Mouse (Mus musculus): ENCODE measurements around the gene Neu3. TPM values are rescaled to one million over a fixed set of nuclear protein-coding genes. Genes with fewer than 3 reads are reported as not detected.

Neu3 gene
- polyA plus RNA-seq, 1 experiment: 32.1 TPM

DNA sequence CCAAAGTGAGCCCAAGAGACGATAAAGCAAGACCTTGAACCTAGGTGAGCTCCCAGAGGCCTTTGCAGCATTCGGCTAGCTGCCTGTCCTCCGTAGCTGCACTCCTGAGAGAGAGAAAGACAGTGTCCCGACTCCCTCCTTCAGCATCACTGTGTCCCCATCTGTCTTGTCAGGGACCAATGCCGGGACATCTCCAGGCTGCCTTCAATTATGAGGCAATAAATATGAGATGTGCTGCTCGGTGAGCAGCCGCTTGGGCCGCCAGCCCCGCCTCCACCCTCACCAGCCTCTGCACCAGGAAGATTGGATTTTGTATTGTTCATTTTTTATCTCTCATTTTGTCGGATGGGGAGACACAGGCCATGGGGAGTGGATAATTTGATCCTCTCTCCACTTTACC lies 37.4 kb downstream of the Neu3 start:
- Histone ChIP-seq H3K4me3 (ENCODE audit: control insufficient read depth, insufficient read depth, low read length) (no peak overlapping the region), H3K4me1 (replicated peaks; ENCODE audit: control insufficient read depth, insufficient read depth, low read length) (peaks cover 13% of the 10 kb centered on the region), H3K36me3 (ENCODE audit: control insufficient read depth, insufficient read depth, low read length) (no peaks in the 10 kb centered on the region), H3K27me3 (ENCODE audit: control insufficient read depth, insufficient read depth, low read length) (no peaks in the 10 kb centered on the region), H3K27ac (ENCODE audit: control insufficient read depth, insufficient read depth, low read length) (no peak overlapping the region)
- no peak for DNase-seq
- 94% methylated on average over 10 of the region's 10 CpGs for WGBS
- TF ChIP-seq POLR2A (IDR thresholded peaks at IDR 0.05; ENCODE audit: control insufficient read depth, extremely low read depth, insufficient read depth, low read length, poor library complexity) (no peak), CTCF (IDR thresholded peaks at IDR 0.05; ENCODE audit: borderline replicate concordance, control insufficient read depth, extremely low read depth, insufficient read depth, low read length, poor library complexity) (no peak)

DNA sequence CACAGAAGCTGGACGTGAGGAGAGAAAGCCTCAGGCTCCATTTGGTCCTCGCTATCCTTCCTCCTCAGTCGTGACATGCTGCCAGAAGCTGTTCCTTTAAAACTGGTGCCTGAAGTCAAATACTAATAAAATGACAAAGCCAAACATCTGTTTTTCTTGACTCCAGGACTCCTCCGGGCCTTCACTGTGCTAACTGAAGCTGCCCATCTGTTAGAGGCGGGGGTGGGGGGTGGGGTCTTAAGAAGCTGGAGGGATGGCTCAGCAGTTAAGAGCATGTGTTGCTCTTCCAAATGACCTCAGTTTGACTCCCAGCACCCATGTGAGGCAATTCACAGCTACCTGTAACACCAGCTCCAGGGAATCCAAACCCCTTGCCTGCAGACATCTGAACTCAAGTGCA lies 39.7 kb downstream of the Neu3 start:
- Histone ChIP-seq H3K4me3 (ENCODE audit: control insufficient read depth, insufficient read depth, low read length) (no peak overlapping the region), H3K36me3 (ENCODE audit: control insufficient read depth, insufficient read depth, low read length) (no peaks in the 10 kb centered on the region), H3K4me1 (replicated peaks; ENCODE audit: control insufficient read depth, insufficient read depth, low read length) (no peaks in the 10 kb centered on the region), H3K27me3 (ENCODE audit: control insufficient read depth, insufficient read depth, low read length) (no peaks in the 10 kb centered on the region), H3K27ac (ENCODE audit: control insufficient read depth, insufficient read depth, low read length) (no peak overlapping the region)
- no peak for DNase-seq
- no peak for TF ChIP-seq POLR2A (IDR thresholded peaks at IDR 0.05; ENCODE audit: control insufficient read depth, extremely low read depth, insufficient read depth, low read length, poor library complexity)
- TF ChIP-seq CTCF (IDR thresholded peaks at IDR 0.05; ENCODE audit: borderline replicate concordance, control insufficient read depth, extremely low read depth, insufficient read depth, low read length, poor library complexity): no peak
- WGBS: 86% methylated on average over 5 of the region's 5 CpGs

DNA sequence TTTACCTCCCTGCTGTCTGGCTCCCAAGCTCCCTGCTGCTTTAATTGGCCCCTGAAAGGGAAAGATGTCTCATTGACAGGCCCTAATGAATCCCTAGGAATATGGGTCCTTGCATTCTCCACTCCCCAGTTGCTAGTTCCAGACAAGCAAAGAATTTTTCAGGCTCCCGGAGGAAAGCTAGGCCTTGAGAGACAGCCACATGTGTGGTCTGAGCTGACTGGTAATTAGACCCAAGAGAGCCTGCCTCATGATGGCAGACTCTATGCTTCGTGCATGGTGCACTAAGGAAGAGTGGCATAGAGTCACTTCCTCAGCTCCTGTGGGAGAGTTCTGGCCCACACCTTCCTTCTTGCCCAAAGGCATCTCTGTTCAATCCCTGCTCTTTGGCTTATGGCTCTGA lies 40.3 kb downstream of the Neu3 start:
- Histone ChIP-seq H3K4me1 (replicated peaks; ENCODE audit: control insufficient read depth, insufficient read depth, low read length) (no peaks in the 10 kb centered on the region), H3K27me3 (ENCODE audit: control insufficient read depth, insufficient read depth, low read length) (no peaks in the 10 kb centered on the region), H3K27ac (ENCODE audit: control insufficient read depth, insufficient read depth, low read length) (no peak overlapping the region), H3K36me3 (ENCODE audit: control insufficient read depth, insufficient read depth, low read length) (no peaks in the 10 kb centered on the region), H3K4me3 (ENCODE audit: control insufficient read depth, insufficient read depth, low read length) (no peak overlapping the region)
- TF ChIP-seq POLR2A (IDR thresholded peaks at IDR 0.05; ENCODE audit: control insufficient read depth, extremely low read depth, insufficient read depth, low read length, poor library complexity) (no peak), CTCF (IDR thresholded peaks at IDR 0.05; ENCODE audit: borderline replicate concordance, control insufficient read depth, extremely low read depth, insufficient read depth, low read length, poor library complexity) (no peak)
- no peak for DNase-seq
- WGBS: 91% methylated on average over 2 of the region's 2 CpGs

DNA sequence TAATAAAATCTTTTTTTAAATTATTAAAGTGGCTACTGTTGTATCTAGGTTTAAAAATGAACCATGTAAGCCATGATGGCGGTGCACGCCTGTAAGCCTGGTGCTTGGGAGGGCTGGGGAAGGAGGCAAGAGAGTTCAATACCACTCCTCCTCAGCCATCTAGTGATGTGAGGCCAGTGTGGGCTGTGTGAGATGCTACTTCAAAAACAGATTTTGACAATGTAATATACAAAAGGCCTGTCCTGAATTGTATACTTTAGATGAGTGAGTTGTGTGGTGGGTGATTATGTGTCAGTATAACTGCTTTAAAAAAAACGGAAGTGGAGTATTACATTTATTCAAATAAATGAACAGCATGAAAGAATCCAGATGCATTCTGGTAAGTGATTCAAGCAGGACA lies 41.4 kb downstream of the Neu3 start:
- 96% methylated on average over 3 of the region's 3 CpGs for WGBS
- Histone ChIP-seq H3K27me3 (ENCODE audit: control insufficient read depth, insufficient read depth, low read length) (no peaks in the 10 kb centered on the region), H3K4me1 (replicated peaks; ENCODE audit: control insufficient read depth, insufficient read depth, low read length) (no peaks in the 10 kb centered on the region), H3K36me3 (ENCODE audit: control insufficient read depth, insufficient read depth, low read length) (no peaks in the 10 kb centered on the region), H3K4me3 (ENCODE audit: control insufficient read depth, insufficient read depth, low read length) (no peak overlapping the region), H3K27ac (ENCODE audit: control insufficient read depth, insufficient read depth, low read length) (no peak overlapping the region)
- TF ChIP-seq CTCF (IDR thresholded peaks at IDR 0.05; ENCODE audit: borderline replicate concordance, control insufficient read depth, extremely low read depth, insufficient read depth, low read length, poor library complexity) (no peak), POLR2A (IDR thresholded peaks at IDR 0.05; ENCODE audit: control insufficient read depth, extremely low read depth, insufficient read depth, low read length, poor library complexity) (no peak)
- DNase-seq: no peak

DNA sequence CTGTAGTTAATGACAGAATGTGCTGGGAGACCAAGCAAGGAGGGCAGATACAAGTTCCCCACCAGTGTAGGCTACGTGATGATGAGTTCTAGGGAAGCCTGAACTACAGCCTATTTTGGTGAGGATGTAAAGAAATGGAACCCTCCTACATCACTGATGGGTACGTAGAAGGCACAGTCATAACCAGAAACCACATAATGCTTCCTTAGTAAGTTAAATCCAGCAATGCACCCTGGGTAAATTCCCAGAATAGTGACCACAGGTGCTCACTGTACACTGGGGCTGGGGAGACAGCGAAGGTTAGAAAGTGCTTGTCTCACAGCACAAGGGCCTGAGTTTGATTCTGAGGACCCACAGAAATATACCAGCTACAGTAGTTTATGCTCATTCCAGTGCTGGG lies 42.7 kb downstream of the Neu3 start:
- 33% methylated on average over 3 of the region's 3 CpGs for WGBS
- no peak overlapping the region for H3K27ac ChIP-seq (ENCODE audit: control insufficient read depth, insufficient read depth, low read length)

DNA sequence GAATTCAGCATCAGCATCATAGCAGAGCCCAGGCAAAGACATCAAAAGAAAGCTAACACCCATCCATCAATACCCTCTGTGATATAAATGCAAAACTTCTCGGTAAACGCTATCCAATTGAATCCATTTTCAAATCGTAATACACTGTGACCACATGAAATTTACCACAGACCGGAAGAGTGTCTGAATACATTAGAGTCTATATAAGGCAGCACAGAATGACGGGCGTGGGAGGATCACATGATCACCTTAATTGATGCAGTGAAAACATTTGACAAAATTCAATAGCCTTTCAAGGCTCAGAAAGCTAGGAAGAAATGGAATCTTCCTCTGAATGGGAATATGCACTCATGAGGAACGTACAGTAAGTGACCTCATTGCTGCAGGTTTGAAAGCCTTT lies 44.8 kb downstream of the Neu3 start:
- H3K27me3 ChIP-seq (ENCODE audit: control insufficient read depth, insufficient read depth, low read length): no peaks in the 10 kb centered on the region
- no peak overlapping the region for H3K27ac ChIP-seq (ENCODE audit: control insufficient read depth, insufficient read depth, low read length)
- peaks cover 2% of the 10 kb centered on the region; the same call in 1 of the 2 replicates for H3K4me1 ChIP-seq (replicated peaks; ENCODE audit: control insufficient read depth, insufficient read depth, low read length)
- H3K36me3 ChIP-seq (ENCODE audit: control insufficient read depth, insufficient read depth, low read length): no peaks in the 10 kb centered on the region
- no peak overlapping the region for H3K4me3 ChIP-seq (ENCODE audit: control insufficient read depth, insufficient read depth, low read length)
- TF ChIP-seq POLR2A (IDR thresholded peaks at IDR 0.05; ENCODE audit: control insufficient read depth, extremely low read depth, insufficient read depth, low read length, poor library complexity) (no peak), CTCF (IDR thresholded peaks at IDR 0.05; ENCODE audit: borderline replicate concordance, control insufficient read depth, extremely low read depth, insufficient read depth, low read length, poor library complexity) (no peak)
- DNase-seq: no peak
- 98% methylated on average over 7 of the region's 7 CpGs for WGBS

More for the DNA sequence above, 42.7 kb downstream of the Neu3 start:
- Histone ChIP-seq H3K36me3 (ENCODE audit: control insufficient read depth, insufficient read depth, low read length) (no peaks in the 10 kb centered on the region), H3K27me3 (ENCODE audit: control insufficient read depth, insufficient read depth, low read length) (no peaks in the 10 kb centered on the region), H3K4me3 (ENCODE audit: control insufficient read depth, insufficient read depth, low read length) (no peak overlapping the region), H3K4me1 (replicated peaks; ENCODE audit: control insufficient read depth, insufficient read depth, low read length) (peaks cover 2% of the 10 kb centered on the region; the same call in 1 of the 2 replicates)
- DNase-seq: no peak
- TF ChIP-seq CTCF (IDR thresholded peaks at IDR 0.05; ENCODE audit: borderline replicate concordance, control insufficient read depth, extremely low read depth, insufficient read depth, low read length, poor library complexity) (no peak), POLR2A (IDR thresholded peaks at IDR 0.05; ENCODE audit: control insufficient read depth, extremely low read depth, insufficient read depth, low read length, poor library complexity) (no peak)

DNA sequence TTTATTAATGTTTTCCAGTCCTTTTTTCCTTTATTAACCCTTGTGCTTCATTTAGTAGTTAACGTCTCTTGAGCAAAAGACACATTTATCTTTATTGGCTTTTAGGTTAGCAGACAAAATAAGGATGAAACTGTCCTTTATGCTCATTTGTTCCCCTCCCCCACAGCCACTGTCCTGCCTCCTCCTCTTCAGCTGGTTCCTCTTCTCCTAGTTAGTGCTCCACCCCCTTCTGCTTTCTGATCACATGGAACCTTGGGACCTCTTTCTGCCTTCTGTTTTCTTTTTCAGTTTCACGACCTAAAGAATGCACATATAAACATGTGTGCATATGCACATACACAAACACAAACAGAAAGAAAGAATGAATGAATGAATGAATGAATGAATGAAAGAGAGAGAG lies 46.3 kb downstream of the Neu3 start:
- DNase-seq: no peak
- Histone ChIP-seq H3K27me3 (ENCODE audit: control insufficient read depth, insufficient read depth, low read length) (no peaks in the 10 kb centered on the region), H3K4me1 (replicated peaks; ENCODE audit: control insufficient read depth, insufficient read depth, low read length) (peaks cover 2% of the 10 kb centered on the region; the same call in 1 of the 2 replicates), H3K27ac (ENCODE audit: control insufficient read depth, insufficient read depth, low read length) (no peak overlapping the region), H3K4me3 (ENCODE audit: control insufficient read depth, insufficient read depth, low read length) (no peak overlapping the region), H3K36me3 (ENCODE audit: control insufficient read depth, insufficient read depth, low read length) (no peaks in the 10 kb centered on the region)
- 57% methylated on average over 2 of the region's 2 CpGs for WGBS
- TF ChIP-seq POLR2A (IDR thresholded peaks at IDR 0.05; ENCODE audit: control insufficient read depth, extremely low read depth, insufficient read depth, low read length, poor library complexity) (no peak), CTCF (IDR thresholded peaks at IDR 0.05; ENCODE audit: borderline replicate concordance, control insufficient read depth, extremely low read depth, insufficient read depth, low read length, poor library complexity) (no peak)

Data from thymus, adult 2 months (tissue).